Mouse (Mus musculus): ENCODE data around the gene Padi3.

- TF ChIP-seq CTCF (IDR thresholded peaks at IDR 0.05; ENCODE audit: low read depth) (no peak), EP300 (IDR thresholded peaks at IDR 0.05; ENCODE audit: low read depth) (no peak)
These were observed 69.8 kb downstream of the Padi3 start for GRCm38 (mm10) chr4:140740655-140741054.
